Mouse (Mus musculus): Measurements from ENCODE around the gene Aldh3b3. TPM values are rescaled to one million over a fixed set of nuclear protein-coding genes. Genes with fewer than 3 reads are reported as not detected.

The Aldh3b3 gene
- 0.11 and 0.13 TPM in 2 replicates for polyA plus RNA-seq (2015; fragmentation: Nextera tagmentation; extraction: Ambion mirVana)

GRCm38 (mm10) chr19:3958470-3958869 lies at the start of gene Aldh3b3:
Gene Aldh3b3 (plus strand): TSS chr19:3958645.
- H3K4me3 ChIP-seq: no peak within 1 kb of the TSS
- 46% methylated on average over 4 of the region's 4 CpGs for WGBS
- no peak within 1 kb of the TSS for H3K27ac ChIP-seq
- H3K4me1 ChIP-seq: no peaks in the 10 kb centered on the region
- no peaks in the 10 kb centered on the region for H3K36me3 ChIP-seq
- no peak for ATAC-seq (ENCODE audit: borderline replicate concordance, extremely low read depth, low FRiP score, low TSS enrichment)
- H3K9ac ChIP-seq: no peak within 1 kb of the TSS
- H3K4me2 ChIP-seq: no peak within 1 kb of the TSS
- no peaks in the 10 kb centered on the region for H3K27me3 ChIP-seq
- H3K9me3 ChIP-seq: no peaks in the 10 kb centered on the region

- Histone ChIP-seq H3K4me2 (no peak overlapping the region), H3K9ac (no peak overlapping the region), H3K4me1 (peaks cover 36% of the 10 kb centered on the region), H3K4me3 (no peak overlapping the region), H3K9me3 (no peaks in the 10 kb centered on the region), H3K27ac (no peak overlapping the region), H3K36me3 (peaks cover 22% of the 10 kb centered on the region), H3K27me3 (no peaks in the 10 kb centered on the region)
- WGBS: 74% methylated on average over 5 of the region's 5 CpGs
- no peak for ATAC-seq (ENCODE audit: borderline replicate concordance, extremely low read depth, low FRiP score, low TSS enrichment)
Observed at GRCm38 (mm10) chr19:3910206-3910605, 48.2 kb upstream of the Aldh3b3 start.

- under 1% methylated on average over 43 of the region's 43 CpGs for WGBS
- peak; percentile 96 for ATAC-seq (ENCODE audit: borderline replicate concordance, extremely low read depth, low FRiP score, low TSS enrichment)
- Histone ChIP-seq H3K9me3 (no peaks in the 10 kb centered on the region), H3K27ac (peak within 1 kb of the TSS; percentile 86), H3K9ac (peak within 1 kb of the TSS; percentile 60), H3K4me1 (peaks cover 20% of the 10 kb centered on the region), H3K4me2 (peak within 1 kb of the TSS; percentile 73), H3K36me3 (peaks cover 22% of the 10 kb centered on the region), H3K27me3 (no peaks in the 10 kb centered on the region), H3K4me3 (peak within 1 kb of the TSS; percentile 64)
Observed at GRCm38 (mm10) chr19:3912337-3913204, 45.9 kb upstream of the Aldh3b3 start, which contains the start of gene Ndufs8. Gene Ndufs8 (minus strand): TSS chr19:3912774.

GRCm38 (mm10) chr19:3913692-3914091 lies 44.8 kb upstream of the Aldh3b3 start:
- no peak overlapping the region for H3K27ac ChIP-seq
- no peaks in the 10 kb centered on the region for H3K9me3 ChIP-seq
- H3K4me2 ChIP-seq: peak overlapping the region; percentile 73
- no peaks in the 10 kb centered on the region for H3K27me3 ChIP-seq
- peaks cover 15% of the 10 kb centered on the region for H3K4me1 ChIP-seq
- ATAC-seq (ENCODE audit: borderline replicate concordance, extremely low read depth, low FRiP score, low TSS enrichment): no peak
- H3K4me3 ChIP-seq: peak overlapping the region; percentile 64
- peak overlapping the region; percentile 48 for H3K9ac ChIP-seq
- 83% methylated on average over 8 of the region's 8 CpGs for WGBS
- H3K36me3 ChIP-seq: peaks cover 18% of the 10 kb centered on the region

- WGBS: 84% methylated on average over 5 of the region's 5 CpGs
- no peak overlapping the region for H3K9ac ChIP-seq
- H3K9me3 ChIP-seq: no peaks in the 10 kb centered on the region
- peaks cover 10% of the 10 kb centered on the region for H3K36me3 ChIP-seq
- no peaks in the 10 kb centered on the region for H3K27me3 ChIP-seq
- H3K27ac ChIP-seq: no peak overlapping the region; the same call in 1 of the 2 replicates
- peaks cover 15% of the 10 kb centered on the region for H3K4me1 ChIP-seq
- no peak for ATAC-seq (ENCODE audit: borderline replicate concordance, extremely low read depth, low FRiP score, low TSS enrichment)
- no peak overlapping the region for H3K4me2 ChIP-seq
- no peak overlapping the region for H3K4me3 ChIP-seq
Observed at GRCm38 (mm10) chr19:3914535-3914934, 43.9 kb upstream of the Aldh3b3 start.

- ATAC-seq (ENCODE audit: borderline replicate concordance, extremely low read depth, low FRiP score, low TSS enrichment): no peak
- H3K4me3 ChIP-seq: no peak overlapping the region
- 65% methylated on average over 11 of the region's 11 CpGs for WGBS
Observed at GRCm38 (mm10) chr19:3916727-3917126, 41.7 kb upstream of the Aldh3b3 start.

GRCm38 (mm10) chr19:3919928-3920327 lies 38.5 kb upstream of the Aldh3b3 start:
- Histone ChIP-seq H3K4me1 (peaks cover 18% of the 10 kb centered on the region), H3K27me3 (no peaks in the 10 kb centered on the region), H3K27ac (no peak overlapping the region), H3K4me3 (no peak overlapping the region), H3K36me3 (no peaks in the 10 kb centered on the region), H3K9me3 (no peaks in the 10 kb centered on the region), H3K4me2 (no peak overlapping the region), H3K9ac (no peak overlapping the region)
- ATAC-seq (ENCODE audit: borderline replicate concordance, extremely low read depth, low FRiP score, low TSS enrichment): no peak

More at GRCm38 (mm10) chr19:3916727-3917126, 41.7 kb upstream of the Aldh3b3 start:
- Histone ChIP-seq H3K9ac (no peak overlapping the region), H3K9me3 (no peaks in the 10 kb centered on the region), H3K36me3 (no peaks in the 10 kb centered on the region), H3K27ac (no peak overlapping the region), H3K4me1 (peaks cover 10% of the 10 kb centered on the region), H3K4me2 (no peak overlapping the region), H3K27me3 (no peaks in the 10 kb centered on the region)

- no peak for ATAC-seq (ENCODE audit: borderline replicate concordance, extremely low read depth, low FRiP score, low TSS enrichment)
- WGBS: 44% methylated on average over 10 of the region's 10 CpGs
- Histone ChIP-seq H3K9me3 (no peaks in the 10 kb centered on the region), H3K36me3 (no peaks in the 10 kb centered on the region), H3K9ac (no peak overlapping the region), H3K4me1 (peaks cover 27% of the 10 kb centered on the region), H3K4me3 (no peak overlapping the region), H3K4me2 (no peak overlapping the region), H3K27me3 (no peaks in the 10 kb centered on the region), H3K27ac (peak overlapping the region; percentile 38; the same call in 1 of the 2 replicates)
Observed at GRCm38 (mm10) chr19:3922661-3923371, 35.6 kb upstream of the Aldh3b3 start.

- Histone ChIP-seq H3K9ac (no peak overlapping the region), H3K27ac (peak overlapping the region; percentile 38), H3K4me1 (peaks cover 27% of the 10 kb centered on the region), H3K9me3 (no peaks in the 10 kb centered on the region), H3K36me3 (no peaks in the 10 kb centered on the region), H3K27me3 (no peaks in the 10 kb centered on the region), H3K4me2 (no peak overlapping the region), H3K4me3 (no peak overlapping the region)
- ATAC-seq (ENCODE audit: borderline replicate concordance, extremely low read depth, low FRiP score, low TSS enrichment): no peak
- WGBS: 33% methylated on average over 13 of the region's 13 CpGs
Observed at GRCm38 (mm10) chr19:3923586-3923985, 34.9 kb upstream of the Aldh3b3 start.

- Histone ChIP-seq H3K9me3 (no peaks in the 10 kb centered on the region), H3K27ac (peak overlapping the region; percentile 38), H3K4me3 (no peak overlapping the region), H3K4me2 (no peak overlapping the region), H3K27me3 (no peaks in the 10 kb centered on the region), H3K36me3 (no peaks in the 10 kb centered on the region), H3K4me1 (peaks cover 33% of the 10 kb centered on the region), H3K9ac (no peak overlapping the region)
- ATAC-seq (ENCODE audit: borderline replicate concordance, extremely low read depth, low FRiP score, low TSS enrichment): no peak
- 74% methylated on average over 8 of the region's 8 CpGs for WGBS
Observed at GRCm38 (mm10) chr19:3924190-3924589, 34.3 kb upstream of the Aldh3b3 start.

- Histone ChIP-seq H3K4me3 (no peak overlapping the region), H3K4me1 (peaks cover 40% of the 10 kb centered on the region), H3K9me3 (no peaks in the 10 kb centered on the region), H3K36me3 (no peaks in the 10 kb centered on the region), H3K27me3 (no peaks in the 10 kb centered on the region), H3K27ac (no peak overlapping the region), H3K9ac (no peak overlapping the region), H3K4me2 (no peak overlapping the region)
- no peak for ATAC-seq (ENCODE audit: borderline replicate concordance, extremely low read depth, low FRiP score, low TSS enrichment)
- WGBS: 95% methylated on average over 7 of the region's 7 CpGs
Observed at GRCm38 (mm10) chr19:3924868-3925267, 33.6 kb upstream of the Aldh3b3 start.

- Histone ChIP-seq H3K4me1 (peaks cover 50% of the 10 kb centered on the region), H3K9me3 (no peaks in the 10 kb centered on the region), H3K27ac (no peak overlapping the region), H3K9ac (no peak overlapping the region), H3K36me3 (no peaks in the 10 kb centered on the region), H3K27me3 (no peaks in the 10 kb centered on the region), H3K4me3 (no peak overlapping the region), H3K4me2 (no peak overlapping the region)
- no peak for ATAC-seq (ENCODE audit: borderline replicate concordance, extremely low read depth, low FRiP score, low TSS enrichment)
- 66% methylated on average over 6 of the region's 6 CpGs for whole genome bisulfite sequencing
Observed at GRCm38 (mm10) chr19:3925859-3926258, 32.6 kb upstream of the Aldh3b3 start.

All from lung, embryonic 15.5 days (tissue).